Mouse (Mus musculus): ENCODE measurements at regions not wholly inside any gene's neighbourhood (a gene's known extent, or its start where the extent isn't known, plus 50 kb on each side); places are given as distances from the start of the nearest gene placed in this dataset.
"Not testable (repeated sequence)": the region's sequence is repeated elsewhere in the genome, so short reads cannot be mapped to it uniquely, and the experiment has no call there.

DNA sequence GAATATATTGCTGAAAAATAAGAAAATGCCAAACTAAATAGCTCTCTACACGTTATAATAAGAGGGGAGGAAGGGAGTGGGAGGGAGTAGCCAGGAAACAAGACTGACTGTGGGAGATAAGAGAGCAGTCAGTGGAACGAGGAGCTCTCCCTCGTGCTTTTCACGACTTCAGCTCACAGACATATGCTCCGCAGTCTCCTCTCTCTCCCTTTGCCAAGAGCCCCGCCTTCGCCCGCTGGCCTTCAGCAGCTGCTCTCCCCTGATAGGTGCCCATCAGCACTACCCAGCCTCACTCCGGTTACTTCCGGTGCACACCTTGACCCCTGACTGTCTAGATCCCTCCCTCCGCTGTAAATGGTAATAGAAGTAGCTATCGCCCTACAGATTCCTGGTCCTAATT, 370.8 kb upstream of the Id2 start:
- no peak overlapping the region for H3K4me3 ChIP-seq
- H3K27ac ChIP-seq, result no peak overlapping the region
- no peak for DNase-seq (ENCODE audit: low spot score in 2 of 2)
- TF ChIP-seq CTCF (conservative IDR thresholded peaks at IDR 0.05), result no peak

DNA sequence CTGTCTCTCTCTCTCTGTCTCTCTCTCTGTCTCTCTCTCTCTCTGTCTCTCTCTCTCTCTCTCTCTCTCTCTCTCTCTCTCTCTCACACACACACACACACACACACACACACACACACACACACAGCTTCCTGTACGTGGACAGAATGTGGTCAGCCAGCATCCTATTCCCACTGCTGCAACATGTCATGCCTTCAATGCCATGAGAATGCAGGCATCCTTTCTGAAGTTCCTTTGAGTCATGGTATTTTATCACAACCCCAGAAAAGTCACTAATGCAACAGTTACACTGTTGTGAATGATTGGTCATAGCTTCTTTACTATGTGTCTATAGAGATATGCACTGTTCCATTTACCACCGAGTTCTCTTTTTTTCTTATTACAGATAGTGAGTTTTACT, 365.8 kb upstream of the Id2 start:
- not testable (repeated sequence) for H3K27ac ChIP-seq; H3K4me3 ChIP-seq; DNase-seq (ENCODE audit: low spot score in 2 of 2)

GRCm38 (mm10) chr12:25455281-25455989, 358.5 kb upstream of the Id2 start:
- H3K27ac ChIP-seq, result no peak overlapping the region
- no peak for DNase-seq (ENCODE audit: low spot score in 2 of 2)
- no peak for TF ChIP-seq CTCF (conservative IDR thresholded peaks at IDR 0.05)
- no peak overlapping the region for H3K4me3 ChIP-seq

DNA sequence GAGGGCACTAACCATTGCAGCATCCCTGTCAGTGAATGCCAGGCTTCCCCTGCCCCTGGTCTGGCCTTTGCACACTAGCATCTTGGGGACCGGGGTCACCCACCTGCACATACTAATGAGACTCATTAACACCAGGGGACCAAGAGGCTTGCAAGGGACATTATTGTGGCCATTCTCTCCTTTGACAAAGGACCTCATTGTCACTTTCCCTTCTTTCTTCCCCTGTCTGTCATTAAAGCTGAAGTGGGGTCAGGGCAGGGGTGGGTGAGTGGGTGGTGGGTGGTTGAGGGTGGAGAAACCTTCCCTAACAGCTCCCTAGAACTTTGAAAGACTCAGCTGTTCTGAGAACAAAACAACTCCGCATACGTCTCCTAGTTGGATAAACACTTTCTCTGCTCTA, 356.4 kb upstream of the Id2 start:
- H3K4me3 ChIP-seq, result no peak overlapping the region
- DNase-seq (ENCODE audit: low spot score in 2 of 2), result no peak
- TF ChIP-seq CTCF (conservative IDR thresholded peaks at IDR 0.05), result no peak
- no peak overlapping the region for H3K27ac ChIP-seq

DNA sequence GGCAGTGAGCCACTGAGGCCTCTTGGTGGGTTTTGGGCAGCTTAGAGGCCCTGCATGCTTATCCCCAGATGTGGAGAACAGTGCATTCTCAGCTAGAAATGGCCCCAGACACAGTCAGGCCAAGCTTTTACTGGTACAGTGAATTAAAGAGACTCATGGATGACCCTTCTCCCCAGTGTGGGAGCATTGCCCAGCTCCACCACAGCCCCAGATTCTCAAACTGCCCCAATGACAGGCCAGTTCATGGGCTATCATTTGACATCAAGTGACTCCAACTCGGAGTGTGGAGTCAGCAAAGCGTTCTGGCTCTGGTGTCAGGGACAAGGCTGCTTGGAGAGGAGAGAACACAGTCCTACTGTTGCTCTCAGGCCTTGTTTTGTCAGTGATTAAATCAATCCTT, 354.2 kb upstream of the Id2 start:
- Histone ChIP-seq H3K4me3 (no peak overlapping the region), H3K27ac (no peak overlapping the region)
- no peak for DNase-seq (ENCODE audit: low spot score in 2 of 2)
- TF ChIP-seq CTCF (conservative IDR thresholded peaks at IDR 0.05), result no peak

DNA sequence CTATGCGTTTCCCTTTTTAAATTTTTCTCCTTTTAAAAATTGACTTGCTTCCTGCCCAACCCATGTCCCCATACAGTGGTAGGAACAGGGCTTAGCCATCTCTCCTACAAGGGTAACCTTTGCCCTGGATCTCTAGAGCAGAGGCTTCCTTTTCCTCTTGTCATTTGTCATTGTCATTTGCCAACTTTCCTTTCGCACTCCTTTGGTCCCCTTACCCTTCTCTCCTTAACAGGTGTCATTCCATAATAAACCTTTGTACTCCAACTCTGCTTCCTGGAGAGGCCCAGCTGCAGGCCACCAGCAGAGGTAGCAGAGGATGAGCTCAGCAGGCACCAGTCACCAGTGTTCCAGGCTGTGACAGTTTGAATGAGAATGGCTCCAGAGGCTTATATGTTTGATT, 347.4 kb upstream of the Id2 start:
- Histone ChIP-seq H3K27ac (no peak overlapping the region), H3K4me3 (no peak overlapping the region)
- DNase-seq (ENCODE audit: low spot score in 2 of 2), result no peak
- no peak for TF ChIP-seq CTCF (conservative IDR thresholded peaks at IDR 0.05)

- H3K27ac ChIP-seq, result no peak overlapping the region
- no peak for DNase-seq (ENCODE audit: low spot score in 2 of 2)
- no peak overlapping the region for H3K4me3 ChIP-seq
- no peak for TF ChIP-seq CTCF (conservative IDR thresholded peaks at IDR 0.05)
These were observed 342.1 kb upstream of the Id2 start for GRCm38 (mm10) chr12:25439029-25439551.

- no peak overlapping the region for H3K4me3 ChIP-seq
- no peak for DNase-seq (ENCODE audit: low spot score in 2 of 2)
- no peak for TF ChIP-seq CTCF (conservative IDR thresholded peaks at IDR 0.05)
- no peak overlapping the region for H3K27ac ChIP-seq
These were observed 341.5 kb upstream of the Id2 start for GRCm38 (mm10) chr12:25438217-25439028.

GRCm38 (mm10) chr12:25437556-25437955, 340.6 kb upstream of the Id2 start:
- no peak for TF ChIP-seq CTCF (conservative IDR thresholded peaks at IDR 0.05)
- Histone ChIP-seq H3K4me3 (no peak overlapping the region), H3K27ac (no peak overlapping the region)
- no peak for DNase-seq (ENCODE audit: low spot score in 2 of 2)

GRCm38 (mm10) chr12:25436220-25436911, 339.4 kb upstream of the Id2 start:
- TF ChIP-seq CTCF (conservative IDR thresholded peaks at IDR 0.05), result no peak
- Histone ChIP-seq H3K27ac (no peak overlapping the region), H3K4me3 (no peak overlapping the region)
- no peak for DNase-seq (ENCODE audit: low spot score in 2 of 2)

DNA sequence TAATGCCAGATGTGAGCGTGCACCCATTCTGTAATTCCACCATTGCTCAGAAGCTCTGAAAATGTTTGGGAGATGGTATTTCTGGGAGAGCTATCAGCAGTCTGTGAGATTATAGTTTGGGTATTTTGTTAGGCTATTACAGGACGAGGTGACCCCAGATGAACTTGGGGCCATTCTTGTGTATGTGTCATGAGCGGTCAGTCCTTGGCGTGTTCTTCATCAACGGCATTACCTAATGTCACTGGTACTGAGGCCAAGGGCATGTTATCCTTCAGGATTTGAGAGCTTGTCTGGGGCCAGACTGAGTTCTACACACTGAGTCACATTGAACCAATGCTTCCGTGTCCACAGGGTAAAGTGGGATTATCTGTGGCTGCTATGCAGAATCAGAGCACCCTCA, 335.9 kb upstream of the Id2 start:
- TF ChIP-seq CTCF (conservative IDR thresholded peaks at IDR 0.05), result no peak
- no peak for DNase-seq (ENCODE audit: low spot score in 2 of 2)
- H3K27ac ChIP-seq, result no peak overlapping the region
- H3K4me3 ChIP-seq, result no peak overlapping the region

- no peak for TF ChIP-seq CTCF (conservative IDR thresholded peaks at IDR 0.05)
- Histone ChIP-seq H3K4me3 (no peak overlapping the region), H3K27ac (no peak overlapping the region)
- no peak for DNase-seq (ENCODE audit: low spot score in 2 of 2)
These were observed 334.0 kb upstream of the Id2 start for GRCm38 (mm10) chr12:25430911-25431310.

- Histone ChIP-seq H3K27ac (no peak overlapping the region), H3K4me3 (no peak overlapping the region)
- TF ChIP-seq CTCF (conservative IDR thresholded peaks at IDR 0.05), result no peak
- no peak for DNase-seq (ENCODE audit: low spot score in 2 of 2)
These were observed 331.1 kb upstream of the Id2 start for GRCm38 (mm10) chr12:25427911-25428642.
